Mouse (Mus musculus) heart, embryonic 12.5 days (tissue): ENCODE measurements at regions not wholly inside any gene's neighbourhood (a gene's known extent, or its start where the extent isn't known, plus 50 kb on each side); places are given as distances from the start of the nearest gene placed in this dataset.

Experiments
- ATAC-seq: fragments of 200-750 bp; cut with Nextera tagmentation; 2 replicates; pipeline ENCODE4 v1.8.0; 2017; ENCODE audit warnings: moderate TSS enrichment, moderate library complexity; ENCODE audit not compliant: insufficient number of reproducible peaks, low FRiP score
- H3K27ac ChIP-seq: fragments of 300-500 bp; sonication (generic); 2 replicates; pipeline ENCODE4 v1.5.1; 2016; ENCODE audit warnings: mild to moderate bottlenecking, moderate library complexity; ENCODE audit not compliant: poor library complexity, severe bottlenecking
- H3K27me3 ChIP-seq: fragments of 300-500 bp; sonication (generic); replicated peaks from 2 replicates; pipeline ENCODE4 v1.6.1; 2016; ENCODE audit warnings: mild to moderate bottlenecking, moderate library complexity
- H3K36me3 ChIP-seq: fragments of 300-500 bp; sonication (generic); 2 replicates; pipeline ENCODE4 v1.6.1; 2016; ENCODE audit warnings: mild to moderate bottlenecking, moderate library complexity
- H3K4me1 ChIP-seq: fragments of 300-500 bp; sonication (generic); replicated peaks from 2 replicates; pipeline ENCODE4 v1.6.1; 2016; ENCODE audit warnings: mild to moderate bottlenecking
- H3K4me2 ChIP-seq: fragments of 300-500 bp; sonication (generic); 2 replicates; pipeline ENCODE4 v1.6.1; 2016; ENCODE audit warnings: mild to moderate bottlenecking, moderate library complexity
- H3K4me3 ChIP-seq: fragments of 300-500 bp; sonication (generic); 2 replicates; pipeline ENCODE4 v1.5.1; 2016; ENCODE audit warnings: mild to moderate bottlenecking
- H3K9ac ChIP-seq: fragments of 300-500 bp; sonication (generic); 2 replicates; pipeline ENCODE4 v1.6.1; 2016; ENCODE audit warnings: mild to moderate bottlenecking, moderate library complexity
- H3K9me3 ChIP-seq: fragments of 300-500 bp; sonication (generic); replicated peaks from 2 replicates; pipeline ENCODE4 v1.6.1; 2016; ENCODE audit warnings: mild to moderate bottlenecking, moderate library complexity
- WGBS: fragments of 180-500 bp; shearing (Covaris S2); methylation state at CpG from one replicate; pipeline ENCODE4 v1.1.7; 2016; 5-methylcytosine and 5-hydroxymethylcytosine counted together

- Histone ChIP-seq H3K4me2 (no peak overlapping the region), H3K27me3 (no peaks in the 10 kb centered on the region), H3K9me3 (no peaks in the 10 kb centered on the region), H3K36me3 (no peaks in the 10 kb centered on the region), H3K27ac (no peak overlapping the region), H3K9ac (no peak overlapping the region), H3K4me1 (no peaks in the 10 kb centered on the region), H3K4me3 (no peak overlapping the region)
- no peak for ATAC-seq
- WGBS: 86% methylated on average over 6 of the region's 6 CpGs
These were observed 297.0 kb upstream of the Gm10295 start for GRCm38 (mm10) chr7:71648314-71648713.

- Histone ChIP-seq H3K36me3 (no peaks in the 10 kb centered on the region), H3K27me3 (no peaks in the 10 kb centered on the region), H3K27ac (no peak overlapping the region), H3K4me3 (no peak overlapping the region), H3K4me2 (no peak overlapping the region), H3K9ac (no peak overlapping the region), H3K9me3 (no peaks in the 10 kb centered on the region), H3K4me1 (no peaks in the 10 kb centered on the region)
- no peak for ATAC-seq
- 77% methylated on average over 3 of the region's 3 CpGs for WGBS
These were observed 295.7 kb upstream of the Gm10295 start for GRCm38 (mm10) chr7:71646944-71647343.

- Histone ChIP-seq H3K4me3 (no peak overlapping the region), H3K27ac (no peak overlapping the region), H3K27me3 (no peaks in the 10 kb centered on the region), H3K36me3 (no peaks in the 10 kb centered on the region), H3K4me1 (no peaks in the 10 kb centered on the region), H3K9ac (no peak overlapping the region), H3K4me2 (no peak overlapping the region), H3K9me3 (no peaks in the 10 kb centered on the region)
- WGBS: 70% methylated on average over 13 of the region's 13 CpGs
- ATAC-seq: no peak
These were observed 271.8 kb upstream of the Gm10295 start for GRCm38 (mm10) chr7:71623048-71623447.

GRCm38 (mm10) chr7:71603159-71603558 lies 251.9 kb upstream of the Gm10295 start:
- H3K4me1 ChIP-seq: peaks cover 14% of the 10 kb centered on the region; the same call in 1 of the 2 replicates
- H3K27ac ChIP-seq: peak overlapping the region; percentile 25; the same call in 1 of the 2 replicates
- no peaks in the 10 kb centered on the region for H3K27me3 ChIP-seq
- no peaks in the 10 kb centered on the region for H3K9me3 ChIP-seq
- no peaks in the 10 kb centered on the region for H3K36me3 ChIP-seq
- WGBS: 11% methylated on average over 2 of the region's 2 CpGs
- H3K4me2 ChIP-seq: no peak overlapping the region
- H3K9ac ChIP-seq: no peak overlapping the region
- peak; percentile 78 for ATAC-seq
- no peak overlapping the region for H3K4me3 ChIP-seq

- no peak overlapping the region for H3K4me3 ChIP-seq
- 82% methylated on average over 3 of the region's 3 CpGs for WGBS
- H3K9ac ChIP-seq: no peak overlapping the region
- no peak overlapping the region for H3K4me2 ChIP-seq
- no peak overlapping the region for H3K27ac ChIP-seq
- no peaks in the 10 kb centered on the region for H3K36me3 ChIP-seq
- H3K9me3 ChIP-seq: no peaks in the 10 kb centered on the region
- H3K27me3 ChIP-seq: no peaks in the 10 kb centered on the region
- 0 out of 2 replicates have a peak, but pooled peaks cover 4% of the 10 kb centered on the region for H3K4me1 ChIP-seq
- ATAC-seq: no peak
These were observed 245.5 kb upstream of the Gm10295 start for GRCm38 (mm10) chr7:71596780-71597179.

- H3K4me1 ChIP-seq: no peaks in the 10 kb centered on the region
- no peaks in the 10 kb centered on the region for H3K36me3 ChIP-seq
- peak overlapping the region; percentile 49 for H3K27ac ChIP-seq
- H3K4me3 ChIP-seq: no peak overlapping the region
- no peak overlapping the region for H3K9ac ChIP-seq
- WGBS: 70% methylated on average over 5 of the region's 5 CpGs
- no peak for ATAC-seq
- no peak overlapping the region for H3K4me2 ChIP-seq
- H3K9me3 ChIP-seq: no peaks in the 10 kb centered on the region
- H3K27me3 ChIP-seq: no peaks in the 10 kb centered on the region
These were observed 236.3 kb upstream of the Gm10295 start for GRCm38 (mm10) chr7:71587626-71588025.

- H3K4me2 ChIP-seq: no peak overlapping the region
- no peaks in the 10 kb centered on the region for H3K36me3 ChIP-seq
- H3K4me3 ChIP-seq: no peak overlapping the region
- ATAC-seq: no peak
- 54% methylated on average over 1 of the region's 1 CpGs for WGBS
- no peak overlapping the region for H3K9ac ChIP-seq
- peaks cover 6% of the 10 kb centered on the region; the same call in 1 of the 2 replicates for H3K4me1 ChIP-seq
- H3K27ac ChIP-seq: no peak overlapping the region
- no peaks in the 10 kb centered on the region for H3K9me3 ChIP-seq
- H3K27me3 ChIP-seq: no peaks in the 10 kb centered on the region
These were observed 232.3 kb upstream of the Gm10295 start for GRCm38 (mm10) chr7:71583443-71584055.

GRCm38 (mm10) chr7:71581746-71582145 lies 230.5 kb upstream of the Gm10295 start:
- H3K4me2 ChIP-seq: no peak overlapping the region
- peak; percentile 55; the same call in 1 of the 2 replicates for ATAC-seq
- no peak overlapping the region for H3K4me3 ChIP-seq
- H3K9me3 ChIP-seq: no peaks in the 10 kb centered on the region
- no peaks in the 10 kb centered on the region for H3K27me3 ChIP-seq
- H3K36me3 ChIP-seq: no peaks in the 10 kb centered on the region
- peaks cover 6% of the 10 kb centered on the region; the same call in 1 of the 2 replicates for H3K4me1 ChIP-seq
- 21% methylated on average over 3 of the region's 3 CpGs for WGBS
- no peak overlapping the region for H3K27ac ChIP-seq
- no peak overlapping the region for H3K9ac ChIP-seq

GRCm38 (mm10) chr7:71560296-71560936 lies 209.1 kb upstream of the Gm10295 start:
- no peak overlapping the region for H3K27ac ChIP-seq
- no peaks in the 10 kb centered on the region for H3K36me3 ChIP-seq
- H3K4me1 ChIP-seq: no peaks in the 10 kb centered on the region
- H3K9ac ChIP-seq: no peak overlapping the region
- no peak for ATAC-seq
- H3K4me2 ChIP-seq: no peak overlapping the region
- no peak overlapping the region for H3K4me3 ChIP-seq
- no peaks in the 10 kb centered on the region for H3K27me3 ChIP-seq
- 54% methylated on average over 2 of the region's 2 CpGs for WGBS
- H3K9me3 ChIP-seq: no peaks in the 10 kb centered on the region

GRCm38 (mm10) chr7:71556473-71556872 lies 205.2 kb upstream of the Gm10295 start:
- 89% methylated on average over 5 of the region's 5 CpGs for WGBS
- Histone ChIP-seq H3K27me3 (no peaks in the 10 kb centered on the region), H3K4me1 (no peaks in the 10 kb centered on the region)

GRCm38 (mm10) chr7:71555476-71555875 lies 204.2 kb upstream of the Gm10295 start:
- no peak for ATAC-seq
- no peaks in the 10 kb centered on the region for H3K9me3 ChIP-seq
- H3K36me3 ChIP-seq: no peaks in the 10 kb centered on the region
- no peak overlapping the region for H3K4me2 ChIP-seq
- H3K9ac ChIP-seq: no peak overlapping the region
- WGBS: 83% methylated on average over 3 of the region's 3 CpGs
- no peaks in the 10 kb centered on the region for H3K27me3 ChIP-seq
- H3K27ac ChIP-seq: no peak overlapping the region
- H3K4me1 ChIP-seq: no peaks in the 10 kb centered on the region
- no peak overlapping the region for H3K4me3 ChIP-seq

More at GRCm38 (mm10) chr7:71556473-71556872, 205.2 kb upstream of the Gm10295 start:
- H3K4me3 ChIP-seq: no peak overlapping the region
- H3K9ac ChIP-seq: no peak overlapping the region
- no peak for ATAC-seq
- H3K9me3 ChIP-seq: no peaks in the 10 kb centered on the region
- no peak overlapping the region for H3K27ac ChIP-seq
- H3K36me3 ChIP-seq: no peaks in the 10 kb centered on the region
- no peak overlapping the region for H3K4me2 ChIP-seq
